Mouse (Mus musculus) midbrain, embryonic 14.5 days (tissue): ENCODE results near the gene Lmf1. TPM values are rescaled to one million over a fixed set of nuclear protein-coding genes. Genes with fewer than 3 reads are reported as not detected.

Experiments used
- ATAC-seq: fragments of 200-750 bp; cut with Nextera tagmentation; 2 replicates; pipeline ENCODE4 v1.8.0; 2017; ENCODE audit warnings: moderate number of reproducible peaks, moderate library complexity; ENCODE audit not compliant: low FRiP score, low TSS enrichment
- DNase-seq: peaks from one replicate; pipeline ENCODE4 v3.0.0-alpha.2; 2015
- H3K27ac ChIP-seq: fragments of 300-500 bp; sonication (generic); replicated peaks from 2 replicates; pipeline ENCODE4 v1.5.1; 2014; ENCODE audit warnings: mild to moderate bottlenecking, low read depth, low read length, moderate library complexity
- H3K27me3 ChIP-seq: fragments of 300-500 bp; sonication (generic); 2 replicates; pipeline ENCODE4 v1.6.1; 2014; ENCODE audit warnings: low read length, control low read depth, mixed read lengths; ENCODE audit not compliant: control insufficient read depth, insufficient read depth
- H3K36me3 ChIP-seq: fragments of 300-500 bp; sonication (generic); 2 replicates; pipeline ENCODE4 v1.6.1; 2014; ENCODE audit warnings: low read length, control low read depth; ENCODE audit not compliant: control insufficient read depth, insufficient read depth
- H3K4me1 ChIP-seq: fragments of 300-500 bp; sonication (generic); 2 replicates; pipeline ENCODE4 v1.6.1; 2014; ENCODE audit warnings: mild to moderate bottlenecking, antibody characterized with exemption, low read length, control low read depth; ENCODE audit not compliant: control insufficient read depth, insufficient read depth
- H3K4me2 ChIP-seq: fragments of 300-500 bp; sonication (generic); 2 replicates; pipeline ENCODE4 v1.6.1; 2014; ENCODE audit warnings: mild to moderate bottlenecking, low read length, moderate library complexity
- H3K4me3 ChIP-seq: fragments of 300-500 bp; sonication (generic); replicated peaks from 2 replicates; pipeline ENCODE4 v1.5.1; 2014; ENCODE audit warnings: low read depth, low read length
- H3K9ac ChIP-seq: fragments of 300-500 bp; sonication (generic); replicated peaks from 2 replicates; pipeline ENCODE4 v1.6.1; 2014; ENCODE audit warnings: mild to moderate bottlenecking, low read length, moderate library complexity
- H3K9me3 ChIP-seq: fragments of 300-500 bp; sonication (generic); 2 replicates; pipeline ENCODE4 v1.6.1; 2016; ENCODE audit warnings: low read length, control low read depth, mixed read lengths; ENCODE audit not compliant: control insufficient read depth
- WGBS: fragments of 180-500 bp; shearing (Covaris S2); extraction: QIAGEN DNeasy Blood & Tissue Kit; methylation state at CpG from one replicate; pipeline ENCODE4 v1.1.7; 2014; 5-methylcytosine and 5-hydroxymethylcytosine counted together
- polyA plus RNA-seq: library from polyadenylated mRNA; unstranded; fragments of >200 nt; fragmentation: Nextera tagmentation; extraction: Ambion mirVana; gene quantifications from 2 replicates; pipeline ENCODE4 v1.2.1, GENCODE M21; 2014

The Lmf1 gene
- polyA plus RNA-seq, 1 experiment from 2014 or later: 20.8 TPM

- no peak overlapping the region for H3K27ac ChIP-seq
- no peak overlapping the region for H3K4me3 ChIP-seq
- no peak for DNase-seq
- peaks cover 10% of the 10 kb centered on the region; the same call in 1 of the 2 replicates for H3K36me3 ChIP-seq
- H3K27me3 ChIP-seq: no peaks in the 10 kb centered on the region
- H3K4me1 ChIP-seq: peaks cover 19% of the 10 kb centered on the region
- no peak for ATAC-seq
- 91% methylated on average over 11 of the region's 11 CpGs for WGBS
- no peak overlapping the region for H3K4me2 ChIP-seq
- no peaks in the 10 kb centered on the region for H3K9me3 ChIP-seq
- H3K9ac ChIP-seq: no peak overlapping the region
Measured at GRCm38 (mm10) chr17:25608137-25608785, 29.4 kb downstream of the Lmf1 start.

- Histone ChIP-seq H3K27ac (peak overlapping the region; percentile 49; the same call in 1 of the 2 replicates), H3K27me3 (no peaks in the 10 kb centered on the region), H3K4me1 (peaks cover 19% of the 10 kb centered on the region), H3K4me2 (no peak overlapping the region), H3K36me3 (peaks cover 10% of the 10 kb centered on the region; the same call in 1 of the 2 replicates), H3K4me3 (no peak overlapping the region), H3K9ac (0 out of 2 replicates have a peak overlapping the region, but pooled peaks have one; percentile 17), H3K9me3 (no peaks in the 10 kb centered on the region)
- DNase-seq (peak; percentile 35), ATAC-seq (peak; percentile 31; the same call in 1 of the 2 replicates)
- 56% methylated on average over 10 of the region's 10 CpGs for WGBS
Measured at GRCm38 (mm10) chr17:25608821-25609505, 30.1 kb downstream of the Lmf1 start.

GRCm38 (mm10) chr17:25609506-25609828, 30.6 kb downstream of the Lmf1 start:
- ATAC-seq: peak; percentile 34; the same call in 1 of the 2 replicates
- Histone ChIP-seq H3K36me3 (peaks cover 10% of the 10 kb centered on the region; the same call in 1 of the 2 replicates), H3K4me3 (no peak overlapping the region), H3K9ac (no peak overlapping the region), H3K4me1 (peaks cover 19% of the 10 kb centered on the region), H3K9me3 (no peaks in the 10 kb centered on the region), H3K4me2 (no peak overlapping the region), H3K27ac (peak overlapping the region; percentile 37; the same call in 1 of the 2 replicates), H3K27me3 (no peaks in the 10 kb centered on the region)
- 37% methylated on average over 3 of the region's 3 CpGs for WGBS
- peak; percentile 45 for DNase-seq

- WGBS: 62% methylated on average over 9 of the region's 9 CpGs
- Histone ChIP-seq H3K4me1 (peaks cover 19% of the 10 kb centered on the region), H3K27me3 (no peaks in the 10 kb centered on the region), H3K36me3 (peaks cover 12% of the 10 kb centered on the region; the same call in 1 of the 2 replicates), H3K4me3 (no peak overlapping the region), H3K9ac (no peak overlapping the region), H3K4me2 (no peak overlapping the region), H3K27ac (peak overlapping the region; percentile 37; the same call in 1 of the 2 replicates), H3K9me3 (no peaks in the 10 kb centered on the region)
- peak; percentile 81 for DNase-seq
- 0 out of 2 replicates have a peak, but pooled peaks have one; percentile 27 for ATAC-seq
Measured at GRCm38 (mm10) chr17:25610151-25610550, 31.3 kb downstream of the Lmf1 start.

DNA sequence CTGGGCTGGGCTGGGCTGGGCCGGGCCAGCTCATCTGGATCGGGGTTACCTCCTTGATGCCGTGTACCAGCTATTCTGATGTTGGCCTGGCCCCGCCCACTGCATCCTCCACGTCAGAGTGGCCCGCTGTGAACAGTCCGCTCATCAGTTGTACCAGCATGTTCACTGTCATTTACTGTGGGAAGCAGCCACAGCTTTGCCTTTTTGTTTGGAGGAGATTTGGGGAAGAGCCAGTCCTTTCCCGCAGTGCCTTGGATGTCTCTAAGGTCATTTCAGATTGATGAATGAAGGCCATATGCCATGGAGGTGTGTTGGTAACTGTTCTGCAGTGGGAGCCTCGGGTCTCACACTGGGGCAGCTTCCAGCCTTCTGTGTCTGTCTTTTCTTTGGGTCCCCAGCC, 33.7 kb downstream of the Lmf1 start:
- no peak overlapping the region for H3K27ac ChIP-seq
- H3K9me3 ChIP-seq: no peaks in the 10 kb centered on the region
- peaks cover 13% of the 10 kb centered on the region; the same call in 1 of the 2 replicates for H3K36me3 ChIP-seq
- ATAC-seq (no peak), DNase-seq (no peak)
- H3K4me2 ChIP-seq: no peak overlapping the region
- H3K9ac ChIP-seq: no peak overlapping the region
- H3K27me3 ChIP-seq: no peaks in the 10 kb centered on the region
- no peak overlapping the region for H3K4me3 ChIP-seq
- WGBS: 85% methylated on average over 9 of the region's 9 CpGs
- peaks cover 19% of the 10 kb centered on the region for H3K4me1 ChIP-seq

- no peak overlapping the region for H3K4me2 ChIP-seq
- H3K9ac ChIP-seq: no peak overlapping the region
- ATAC-seq: no peak
- no peaks in the 10 kb centered on the region for H3K9me3 ChIP-seq
- peaks cover 9% of the 10 kb centered on the region; the same call in 1 of the 2 replicates for H3K36me3 ChIP-seq
- WGBS: 94% methylated on average over 6 of the region's 6 CpGs
- no peak overlapping the region for H3K27ac ChIP-seq
- H3K4me1 ChIP-seq: peaks cover 18% of the 10 kb centered on the region
- H3K27me3 ChIP-seq: no peaks in the 10 kb centered on the region
- no peak for DNase-seq
- H3K4me3 ChIP-seq: no peak overlapping the region
Measured at GRCm38 (mm10) chr17:25613323-25613722, 34.4 kb downstream of the Lmf1 start.

DNA sequence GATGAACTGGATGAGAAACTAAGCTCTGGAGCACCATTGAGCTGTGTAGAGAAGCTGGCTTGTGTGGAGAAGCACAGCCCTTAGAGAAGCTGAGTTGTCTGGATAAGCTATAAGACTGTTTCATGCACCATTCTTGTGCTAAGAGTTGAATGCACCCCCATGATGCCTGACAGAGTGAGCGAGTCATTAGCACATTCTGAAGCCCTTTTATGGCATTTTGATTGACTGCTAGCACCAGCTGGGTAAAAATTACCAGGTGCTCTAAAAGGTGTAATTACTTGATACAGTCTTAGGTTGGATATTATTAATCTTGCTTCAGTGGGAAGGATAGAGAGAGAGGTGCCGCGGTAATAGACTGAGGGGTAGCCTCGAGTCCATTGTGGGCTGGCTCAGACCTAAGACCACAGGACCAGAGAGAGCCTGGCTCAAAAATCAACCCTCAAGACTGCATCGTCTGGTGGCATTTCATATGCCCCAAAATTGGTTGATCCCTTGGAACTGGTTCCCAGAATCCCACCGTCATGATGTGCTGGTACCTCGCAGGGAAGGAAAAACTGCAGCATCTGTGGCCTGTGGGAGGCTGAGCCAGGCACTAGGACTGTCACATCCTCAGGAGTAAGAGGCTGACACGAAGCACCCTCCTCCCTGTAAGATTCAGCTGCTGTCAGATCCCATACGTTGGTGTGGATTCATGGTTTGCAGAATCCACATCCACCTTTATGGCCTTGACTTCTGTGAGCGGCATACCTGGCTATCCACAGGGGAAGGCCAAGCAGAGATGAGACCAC, 36.0 kb downstream of the Lmf1 start:
- no peak overlapping the region for H3K4me3 ChIP-seq
- DNase-seq (no peak), ATAC-seq (no peak)
- no peak overlapping the region for H3K9ac ChIP-seq
- peaks cover 8% of the 10 kb centered on the region; the same call in 1 of the 2 replicates for H3K36me3 ChIP-seq
- no peaks in the 10 kb centered on the region for H3K27me3 ChIP-seq
- peaks cover 8% of the 10 kb centered on the region for H3K4me1 ChIP-seq
- H3K27ac ChIP-seq: no peak overlapping the region
- H3K4me2 ChIP-seq: no peak overlapping the region
- H3K9me3 ChIP-seq: no peaks in the 10 kb centered on the region
- 95% methylated on average over 10 of the region's 10 CpGs for whole genome bisulfite sequencing

DNA sequence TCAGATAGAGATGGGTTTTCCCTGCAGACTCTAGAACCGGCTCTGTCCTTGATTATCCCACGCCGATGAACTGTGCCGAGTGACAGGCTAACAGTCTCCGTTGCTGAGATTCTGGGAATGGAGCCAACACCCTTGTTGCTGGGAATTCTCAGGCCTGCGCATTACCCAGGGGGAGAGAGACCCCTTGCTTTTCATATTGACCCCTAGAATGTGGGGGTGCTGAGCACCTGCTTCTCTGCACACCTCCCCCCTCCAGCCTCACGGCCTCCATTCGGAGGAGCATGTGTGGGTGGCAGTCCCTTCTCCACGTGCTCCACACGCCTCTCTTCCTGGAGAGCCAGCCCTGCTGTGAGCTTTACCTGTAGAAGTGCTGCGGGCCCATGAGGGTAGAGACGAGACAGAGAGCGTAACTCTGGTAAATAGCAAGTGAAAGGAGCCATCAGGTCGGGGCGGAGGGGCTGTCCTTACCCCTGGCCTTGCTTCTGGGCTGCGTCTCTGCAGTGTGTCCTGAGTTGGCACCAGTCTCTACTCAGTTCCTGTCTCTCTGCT, 39.7 kb downstream of the Lmf1 start:
- Histone ChIP-seq H3K27ac (peak overlapping the region; percentile 63), H3K9me3 (no peaks in the 10 kb centered on the region), H3K4me3 (no peak overlapping the region), H3K27me3 (no peaks in the 10 kb centered on the region), H3K9ac (no peak overlapping the region), H3K4me1 (peaks cover 5% of the 10 kb centered on the region), H3K36me3 (0 out of 2 replicates have a peak, but pooled peaks cover 3% of the 10 kb centered on the region), H3K4me2 (peak overlapping the region; percentile 4; the same call in 1 of the 2 replicates)
- WGBS: 49% methylated on average over 16 of the region's 16 CpGs
- ATAC-seq (peak; percentile 31; the same call in 1 of the 2 replicates), DNase-seq (peak; percentile 86)
